Mouse (Mus musculus) kidney, postnatal 0 days (tissue): ENCODE measurements around the gene Wdr54. TPM values are rescaled to one million over a fixed set of nuclear protein-coding genes. Genes with fewer than 3 reads are reported as not detected.

Source experiments
- ATAC-seq: fragments of 200-750 bp; cut with Nextera tagmentation; replicated peaks from 2 replicates; pipeline ENCODE4 v1.8.0; 2017; ENCODE audit warnings: low read depth, moderate number of reproducible peaks, moderate TSS enrichment, moderate library complexity; ENCODE audit not compliant: low FRiP score
- DNase-seq: peaks from one replicate; pipeline ENCODE4 v3.0.0-alpha.2; 2016; ENCODE audit warnings: low spot score
- H3K27ac ChIP-seq: fragments of 300-500 bp; sonication (generic); 2 replicates; pipeline ENCODE4 v1.5.1; 2014; ENCODE audit warnings: mild to moderate bottlenecking
- H3K27me3 ChIP-seq: fragments of 300-500 bp; sonication (generic); 2 replicates; pipeline ENCODE4 v1.6.1; 2014; ENCODE audit warnings: low read length, mixed read lengths; ENCODE audit not compliant: insufficient read depth
- H3K36me3 ChIP-seq: fragments of 300-500 bp; sonication (generic); 2 replicates; pipeline ENCODE4 v1.6.1; 2014; ENCODE audit warnings: low read length, mixed read lengths; ENCODE audit not compliant: insufficient read depth
- H3K4me1 ChIP-seq: fragments of 300-500 bp; sonication (generic); replicated peaks from 2 replicates; pipeline ENCODE4 v1.6.1; 2014; ENCODE audit warnings: antibody characterized with exemption, low read length, mixed read lengths; ENCODE audit not compliant: insufficient read depth
- H3K4me2 ChIP-seq: fragments of 300-500 bp; sonication (generic); 2 replicates; pipeline ENCODE4 v1.6.1; 2014; ENCODE audit warnings: mild to moderate bottlenecking, low read length, moderate library complexity, mixed read lengths
- H3K4me3 ChIP-seq: fragments of 300-500 bp; sonication (generic); replicated peaks from 2 replicates; pipeline ENCODE4 v1.5.1; 2014; ENCODE audit warnings: low read depth, low read length
- H3K9ac ChIP-seq: fragments of 300-500 bp; sonication (generic); 2 replicates; pipeline ENCODE4 v1.6.1; 2014; ENCODE audit warnings: low read depth, low read length
- H3K9me3 ChIP-seq: fragments of 300-500 bp; sonication (generic); replicated peaks from 2 replicates; pipeline ENCODE4 v1.6.1; 2016; ENCODE audit warnings: low read length, inconsistent platforms, mixed read lengths
- CTCF ChIP-seq: IDR thresholded peaks from 2 replicates; pipeline ENCODE4 v1.5.1; 2016; ENCODE audit warnings: antibody characterized with exemption, low read depth, mild to moderate bottlenecking, moderate library complexity
- WGBS: fragments of 180-500 bp; shearing (Covaris S2); extraction: QIAGEN DNeasy Blood & Tissue Kit; methylation state at CpG from one replicate; pipeline ENCODE4 v1.1.7; 2014; 5-methylcytosine and 5-hydroxymethylcytosine counted together
- polyA plus RNA-seq: library from polyadenylated mRNA; unstranded; fragments of >200 nt; fragmentation: Nextera tagmentation; extraction: Ambion mirVana; gene quantifications from 2 replicates; pipeline ENCODE4 v1.2.1, GENCODE M21; 2015

Wdr54 gene
- polyA plus RNA-seq, 1 experiment from 2014 or later: 4.2 TPM

DNA sequence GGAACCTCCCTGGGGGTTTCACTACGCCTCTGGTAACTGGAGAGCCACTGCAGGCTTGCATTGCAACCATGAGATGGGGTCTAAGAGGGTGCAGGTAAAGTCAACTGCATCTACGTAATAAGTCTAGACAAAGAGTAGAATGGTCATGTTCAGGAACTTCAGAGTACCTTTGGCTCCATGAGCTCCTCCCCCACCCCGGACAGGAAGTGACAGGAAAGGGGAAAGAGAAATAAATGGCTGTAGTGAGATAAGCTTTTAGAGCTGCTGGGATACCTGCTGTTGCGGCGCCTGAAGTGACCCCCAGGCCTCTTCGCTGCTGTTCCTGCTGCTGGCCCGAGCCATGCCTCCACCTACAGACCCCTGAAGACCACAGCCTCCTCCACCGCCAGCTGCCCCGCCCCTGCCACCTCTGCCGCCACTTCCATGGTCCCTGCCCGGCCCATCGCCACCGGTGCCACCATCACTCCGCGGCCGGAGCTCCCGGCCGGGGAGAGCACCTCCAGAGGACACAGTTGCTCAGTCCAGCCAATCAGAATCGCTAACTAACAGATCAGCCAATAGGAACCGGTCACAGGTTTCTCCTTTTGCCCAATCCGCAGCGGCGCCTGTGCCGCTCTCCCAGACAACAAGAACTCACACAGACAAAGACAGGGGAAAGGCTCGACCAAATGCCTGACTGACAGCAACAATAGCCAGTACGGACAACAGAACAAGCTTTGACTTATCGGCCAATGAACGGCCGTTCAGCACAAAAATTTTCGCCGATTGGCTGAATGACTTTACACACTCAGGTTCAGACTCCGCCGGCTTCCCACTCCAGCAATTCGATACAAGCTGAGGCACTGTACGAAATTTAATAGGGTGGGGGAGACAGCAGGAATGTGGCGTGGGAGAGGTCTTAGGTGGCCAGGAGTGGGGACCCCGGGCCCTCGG lies 35.0 kb downstream of the Wdr54 start, which contains the start of gene Wbp1:
Wbp1 (minus strand) TSS at position 630 of the 933 bp plus-strand sequence.
- Histone ChIP-seq H3K9me3 (no peaks in the 10 kb centered on the region), H3K27me3 (no peaks in the 10 kb centered on the region), H3K4me1 (peaks cover 43% of the 10 kb centered on the region), H3K36me3 (0 out of 2 replicates have a peak, but pooled peaks cover 5% of the 10 kb centered on the region), H3K27ac (peak within 1 kb of the TSS; percentile 93), H3K9ac (peak within 1 kb of the TSS; percentile 73), H3K4me3 (peak within 1 kb of the TSS; percentile 68), H3K4me2 (peak within 1 kb of the TSS; percentile 80)
- under 1% methylated on average over 38 of the region's 38 CpGs for WGBS
- DNase-seq: peak; percentile 100
- ATAC-seq: peak; percentile 95
- TF ChIP-seq CTCF: peak; percentile 3; the same call in 1 of the 2 replicates

DNA sequence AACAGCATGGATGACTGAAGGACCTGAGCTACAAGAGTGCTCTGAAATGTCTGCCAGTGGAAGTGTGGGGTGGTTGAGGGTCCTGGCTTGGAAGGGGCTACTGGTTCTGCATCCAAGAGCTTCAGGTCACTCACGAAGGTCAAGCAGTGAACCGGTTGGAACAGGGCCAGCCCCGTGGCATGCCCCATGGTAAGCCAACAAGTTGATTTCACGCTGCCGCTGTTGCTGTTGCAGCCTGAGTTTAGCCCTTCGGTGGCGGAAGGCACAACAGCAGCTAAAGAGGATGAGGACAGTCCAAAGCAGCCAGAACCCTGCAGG lies 36.5 kb downstream of the Wdr54 start:
- no peaks in the 10 kb centered on the region for H3K9me3 ChIP-seq
- H3K27ac ChIP-seq: no peak overlapping the region
- H3K36me3 ChIP-seq: 0 out of 2 replicates have a peak, but pooled peaks cover 5% of the 10 kb centered on the region
- no peak for ATAC-seq
- H3K9ac ChIP-seq: peak overlapping the region; percentile 43; the same call in 1 of the 2 replicates
- no peak for DNase-seq
- no peak for TF ChIP-seq CTCF
- H3K4me1 ChIP-seq: peaks cover 47% of the 10 kb centered on the region
- 54% methylated on average over 7 of the region's 7 CpGs for WGBS
- peak overlapping the region; percentile 63 for H3K4me2 ChIP-seq
- H3K4me3 ChIP-seq: no peak overlapping the region
- no peaks in the 10 kb centered on the region for H3K27me3 ChIP-seq

- Histone ChIP-seq H3K4me3 (no peak overlapping the region), H3K4me2 (no peak overlapping the region), H3K27me3 (no peaks in the 10 kb centered on the region), H3K4me1 (peaks cover 42% of the 10 kb centered on the region), H3K36me3 (0 out of 2 replicates have a peak, but pooled peaks cover 5% of the 10 kb centered on the region), H3K9me3 (no peaks in the 10 kb centered on the region), H3K9ac (peak overlapping the region; percentile 43; the same call in 1 of the 2 replicates), H3K27ac (no peak overlapping the region)
- ATAC-seq: no peak
- 55% methylated on average over 14 of the region's 14 CpGs for WGBS
- no peak for DNase-seq
- no peak for TF ChIP-seq CTCF
Measured at GRCm38 (mm10) chr6:83118825-83119733, 37.1 kb downstream of the Wdr54 start.

GRCm38 (mm10) chr6:83118369-83118768 lies 37.8 kb downstream of the Wdr54 start:
- H3K27me3 ChIP-seq: no peaks in the 10 kb centered on the region
- H3K4me2 ChIP-seq: no peak overlapping the region
- H3K4me1 ChIP-seq: peaks cover 40% of the 10 kb centered on the region
- no peak overlapping the region for H3K4me3 ChIP-seq
- no peak for TF ChIP-seq CTCF
- H3K9ac ChIP-seq: no peak overlapping the region
- H3K9me3 ChIP-seq: no peaks in the 10 kb centered on the region
- ATAC-seq (no peak), DNase-seq (no peak)
- 75% methylated on average over 11 of the region's 11 CpGs for WGBS
- H3K36me3 ChIP-seq: 0 out of 2 replicates have a peak, but pooled peaks cover 5% of the 10 kb centered on the region
- H3K27ac ChIP-seq: no peak overlapping the region

DNA sequence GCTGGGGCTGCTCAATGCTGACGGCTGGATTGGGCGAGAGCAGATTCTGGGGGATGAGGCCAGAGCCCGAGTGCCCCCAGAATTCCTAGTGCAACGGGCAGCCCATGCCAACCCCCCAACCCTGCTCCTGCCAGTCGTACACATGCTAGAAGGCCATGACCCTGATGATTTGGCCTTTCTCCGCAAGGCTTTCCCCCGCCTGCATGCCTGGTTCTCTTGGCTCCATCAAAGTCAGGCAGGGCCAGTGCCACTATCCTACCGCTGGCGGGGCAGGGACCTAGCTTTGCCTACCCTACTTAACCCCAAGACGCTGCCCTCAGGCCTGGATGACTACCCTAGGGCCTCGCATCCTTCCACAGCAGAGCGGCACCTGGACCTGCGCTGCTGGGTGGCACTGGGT lies 38.6 kb downstream of the Wdr54 start:
- no peaks in the 10 kb centered on the region for H3K27me3 ChIP-seq
- H3K9me3 ChIP-seq: no peaks in the 10 kb centered on the region
- H3K4me2 ChIP-seq: no peak overlapping the region
- no peak overlapping the region for H3K27ac ChIP-seq
- peaks cover 34% of the 10 kb centered on the region for H3K4me1 ChIP-seq
- WGBS: 86% methylated on average over 13 of the region's 13 CpGs
- no peak for ATAC-seq
- H3K4me3 ChIP-seq: no peak overlapping the region
- H3K9ac ChIP-seq: no peak overlapping the region
- H3K36me3 ChIP-seq: 0 out of 2 replicates have a peak, but pooled peaks cover 5% of the 10 kb centered on the region
- no peak for DNase-seq
- TF ChIP-seq CTCF: no peak

- TF ChIP-seq CTCF: no peak
- H3K4me2 ChIP-seq: no peak overlapping the region
Measured at GRCm38 (mm10) chr6:83117165-83117438, 39.1 kb downstream of the Wdr54 start.

More at GRCm38 (mm10) chr6:83117165-83117438, 39.1 kb downstream of the Wdr54 start:
- WGBS: 73% methylated on average over 4 of the region's 4 CpGs
- no peak overlapping the region for H3K27ac ChIP-seq
- DNase-seq (no peak), ATAC-seq (no peak)
- peaks cover 29% of the 10 kb centered on the region for H3K4me1 ChIP-seq
- H3K9ac ChIP-seq: no peak overlapping the region
- H3K36me3 ChIP-seq: 0 out of 2 replicates have a peak, but pooled peaks cover 5% of the 10 kb centered on the region
- no peaks in the 10 kb centered on the region for H3K9me3 ChIP-seq
- H3K4me3 ChIP-seq: no peak overlapping the region
- H3K27me3 ChIP-seq: no peaks in the 10 kb centered on the region
